In the genomic region with DNA sequence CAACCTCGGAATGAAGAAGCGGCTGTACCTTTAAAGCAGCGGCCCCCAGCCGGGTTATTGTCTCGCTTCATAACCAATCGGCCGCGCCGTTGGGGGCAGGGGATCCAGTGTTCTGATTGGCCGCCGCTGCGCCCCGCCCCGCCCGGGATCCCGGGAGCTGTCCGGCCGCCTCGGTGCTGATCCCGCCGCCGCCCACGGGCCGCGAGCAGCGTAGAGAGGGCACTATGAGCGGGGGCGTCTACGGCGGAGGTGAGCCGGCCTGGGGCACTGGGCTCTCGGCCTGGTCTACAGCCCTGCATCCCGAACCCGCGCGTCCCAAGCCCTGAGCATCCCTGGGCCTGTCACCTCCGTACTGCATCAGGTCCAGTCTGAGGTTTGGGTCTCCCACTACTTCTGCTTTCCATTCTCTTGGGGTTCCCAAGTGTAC, we compare ENCODE assay signal across 9 mouse cellular contexts. TPM values are rescaled to one million over a fixed set of nuclear protein-coding genes. Genes with fewer than 3 reads are reported as not detected.
DNase-seq lines count a peak whose midpoint lies in the region; ATAC-seq and TF ChIP-seq lines count a peak whose summit lies in the region.
"Had no signal": no experiment of that assay in that cellular context is flagged by ENCODE, and none has a peak within 500 bp of the region (broad histone marks: within the 10 kb centered on the region; RNA-seq: fewer than 3 reads in every experiment).

A gene (plus strand): TSS at position 107 of the 427 bp plus-strand sequence.

- H3K4me2 ChIP-seq in midbrain, embryonic 11.5 days, result peak within 1 kb of the TSS; percentile 39

- peak; percentile 94 for ATAC-seq in midbrain, embryonic 11.5 days (ENCODE audit: low FRiP score)

- 2% methylated on average over 37 of the region's 37 CpGs for WGBS in limb, embryonic 10.5 days
- WGBS in midbrain, embryonic 11.5 days, result 2% methylated on average over 37 of the region's 37 CpGs
- 2% methylated on average over 37 of the region's 37 CpGs for WGBS in small intestine, adult 2 months

- no peaks in the 10 kb centered on the region for H3K9me3 ChIP-seq in limb, embryonic 10.5 days (replicated peaks)
- H3K9me3 ChIP-seq in midbrain, embryonic 11.5 days (ENCODE audit: control insufficient read depth, low read length), result no peaks in the 10 kb centered on the region

- DNase-seq in gastrocnemius, adult 2 months, result peak; percentile 80
- no peak for DNase-seq in gastrocnemius, adult 18-20 months (ENCODE audit: low spot score)
- DNase-seq in gastrocnemius, postnatal 36 days, result peak; percentile 43 to 49
- peak; percentile 63 for DNase-seq in kidney, adult 18-20 months
- DNase-seq in limb, embryonic 10.5 days (ENCODE audit: low spot score), result peak; percentile 91
- peak; percentile 97 for DNase-seq in midbrain, embryonic 11.5 days (ENCODE audit: low spot score, missing footprints)

- H3K27me3 ChIP-seq in limb, embryonic 10.5 days (ENCODE audit: low read depth, poor library complexity, severe bottlenecking), result peaks cover 19% of the 10 kb centered on the region
- H3K27me3 ChIP-seq in midbrain, embryonic 11.5 days (ENCODE audit: control insufficient read depth, insufficient read depth, low read length), result no peaks in the 10 kb centered on the region
- H3K27me3 ChIP-seq in small intestine, adult 2 months (ENCODE audit: control insufficient read depth, insufficient read depth, low read length), result peaks cover 13% of the 10 kb centered on the region; the same call in 1 of the 2 replicates

- H3K27ac ChIP-seq in gastrocnemius, adult 2 months, result no peak within 1 kb of the TSS
- 0 out of 2 replicates have a peak within 1 kb of the TSS, but pooled peaks have one; percentile 79 for H3K27ac ChIP-seq in cortical plate, adult 2 months (ENCODE audit: insufficient read depth, low read length)
- H3K27ac ChIP-seq in limb, embryonic 10.5 days, result no peak within 1 kb of the TSS
- H3K27ac ChIP-seq in midbrain, embryonic 11.5 days (ENCODE audit: low read depth, low read length), result no peak within 1 kb of the TSS
- no peak within 1 kb of the TSS for H3K27ac ChIP-seq in small intestine, adult 2 months (ENCODE audit: insufficient read depth, low read depth, low read length)

- TF ChIP-seq POLR2A in cortical plate, adult 2 months (IDR thresholded peaks at IDR 0.05; ENCODE audit: extremely low read depth, insufficient read depth, low read length), result no peak; the same call in 1 of the 2 replicates
- no peak for TF ChIP-seq POLR2A in small intestine, adult 2 months (IDR thresholded peaks at IDR 0.05; ENCODE audit: low read depth, low read length)

- intact Hi-C loops in gastrocnemius, adult 2 months (cut with DNase I), result no loop called here
- intact Hi-C loops in gastrocnemius, postnatal 36 days (cut with DNase I), result no loop called here

- no peak for TF ChIP-seq CTCF in gastrocnemius, adult 2 months (IDR thresholded peaks at IDR 0.05)
- no peak for TF ChIP-seq CTCF in cortical plate, adult 2 months (IDR thresholded peaks at IDR 0.05; ENCODE audit: extremely low read depth, insufficient read depth, low read length)
- no peak for TF ChIP-seq CTCF in small intestine, adult 2 months (IDR thresholded peaks at IDR 0.05; ENCODE audit: extremely low read depth, insufficient read length, insufficient replicate concordance, low read depth, low read length)

- peak within 1 kb of the TSS; percentile 49 for H3K9ac ChIP-seq in midbrain, embryonic 11.5 days (ENCODE audit: low read length)

- no peaks in the 10 kb centered on the region for H3K4me1 ChIP-seq in cortical plate, adult 2 months (ENCODE audit: control insufficient read depth, insufficient read depth, low read length)
- H3K4me1 ChIP-seq in limb, embryonic 10.5 days, result peaks cover 8% of the 10 kb centered on the region; the same call in 1 of the 2 replicates
- H3K4me1 ChIP-seq in midbrain, embryonic 11.5 days (ENCODE audit: control insufficient read depth, insufficient read depth, low read length), result no peaks in the 10 kb centered on the region
- 0 out of 2 replicates have a peak, but pooled peaks cover 2% of the 10 kb centered on the region for H3K4me1 ChIP-seq in small intestine, adult 2 months (ENCODE audit: control insufficient read depth, insufficient read depth, insufficient read length, low read length)

- H3K4me3 ChIP-seq in gastrocnemius, adult 2 months, result no peak within 1 kb of the TSS; the same call in 1 of the 2 replicates
- H3K4me3 ChIP-seq in cortical plate, adult 2 months (ENCODE audit: insufficient read depth, low read length), result peak within 1 kb of the TSS; percentile 70
- H3K4me3 ChIP-seq in limb, embryonic 10.5 days, result peak within 1 kb of the TSS; percentile 23
- peak within 1 kb of the TSS; percentile 33 for H3K4me3 ChIP-seq in midbrain, embryonic 11.5 days (ENCODE audit: low read depth, low read length)
- H3K4me3 ChIP-seq in small intestine, adult 2 months (ENCODE audit: low read depth, low read length), result peak within 1 kb of the TSS; percentile 6; the same call in 1 of the 2 replicates

- no peaks in the 10 kb centered on the region for H3K36me3 ChIP-seq in limb, embryonic 10.5 days
- H3K36me3 ChIP-seq in midbrain, embryonic 11.5 days (ENCODE audit: control insufficient read depth, insufficient read depth, low read length), result no peaks in the 10 kb centered on the region
- no peaks in the 10 kb centered on the region for H3K36me3 ChIP-seq in small intestine, adult 2 months (ENCODE audit: control insufficient read depth, insufficient read depth, low read length)

RNA-seq across cellular contexts. Expression of the gene that starts here (rescaled TPM):
- total RNA-seq in gastrocnemius, adult 2 months (2021), result not detected
- total RNA-seq in gastrocnemius, adult 18-20 months (2021), result not detected
- polyA plus RNA-seq in cortical plate, adult 2 months (2012; rRNA removed), result 179 and 199 TPM in 2 replicates
- total RNA-seq in gastrocnemius, postnatal 36 days (2021), result not detected
- not detected in 2 replicates for polyA plus RNA-seq in limb, embryonic 10.5 days (2016; fragmentation: Nextera tagmentation; extraction: Ambion mirVana)
- polyA plus RNA-seq in midbrain, embryonic 11.5 days (2014; fragmentation: Nextera tagmentation; extraction: Ambion mirVana), result 30.6 and 31.1 TPM in 2 replicates
- polyA plus RNA-seq in small intestine, adult 2 months (2012; rRNA removed), result 0.47 and 1.0 TPM in 2 replicates
- total RNA-seq: neutrophil, adult 5-6 weeks had no signal

Comparison
In these comparisons a context has a peak if more than half of its experiments do, and no peak if none do; other contexts are left out.
1. RNA of the gene that starts here (polyA plus RNA-seq): 179 to 199 TPM in cortical plate, adult 2 months and 30.6 to 31.1 TPM in midbrain, embryonic 11.5 days; 0.47 to 1.0 TPM in small intestine, adult 2 months and not detected in limb, embryonic 10.5 days; every median in the first group is over 10 times any median in the second.
2. Peak in DNase-seq in gastrocnemius, adult 2 months; RNA of the gene not detected or under 1 TPM.
3. Peak in DNase-seq in gastrocnemius, postnatal 36 days; RNA of the gene not detected or under 1 TPM.
4. Peak in DNase-seq and H3K4me3 ChIP-seq in limb, embryonic 10.5 days; RNA of the gene not detected or under 1 TPM.